Mouse (Mus musculus): Measurements from ENCODE around the gene Cc2d1b. TPM values are rescaled to one million over a fixed set of nuclear protein-coding genes. Genes with fewer than 3 reads are reported as not detected.

Gene Cc2d1b
- 10 to 100 TPM; 33.4 to 44.0 TPM for total RNA-seq (2021)
- long read RNA-seq, experiment 1, transcript Cc2d1b-201 (25 exons, 3,303 nt) = major isoform, 37 of 39 reads
- long read RNA-seq, experiment 1, partial matches to known transcripts = 0 of 39 reads
- long read RNA-seq, experiment 1, other reads (novel, unspliced or antisense) = 2 of 39 reads
- long read RNA-seq, experiment 2, transcript Cc2d1b-201 (25 exons, 3,303 nt) = major isoform, 61 of 94 reads
- long read RNA-seq, experiment 2, partial matches to known transcripts = 21 of 94 reads
- long read RNA-seq, experiment 2, other reads (novel, unspliced or antisense) = 12 of 94 reads

DNA sequence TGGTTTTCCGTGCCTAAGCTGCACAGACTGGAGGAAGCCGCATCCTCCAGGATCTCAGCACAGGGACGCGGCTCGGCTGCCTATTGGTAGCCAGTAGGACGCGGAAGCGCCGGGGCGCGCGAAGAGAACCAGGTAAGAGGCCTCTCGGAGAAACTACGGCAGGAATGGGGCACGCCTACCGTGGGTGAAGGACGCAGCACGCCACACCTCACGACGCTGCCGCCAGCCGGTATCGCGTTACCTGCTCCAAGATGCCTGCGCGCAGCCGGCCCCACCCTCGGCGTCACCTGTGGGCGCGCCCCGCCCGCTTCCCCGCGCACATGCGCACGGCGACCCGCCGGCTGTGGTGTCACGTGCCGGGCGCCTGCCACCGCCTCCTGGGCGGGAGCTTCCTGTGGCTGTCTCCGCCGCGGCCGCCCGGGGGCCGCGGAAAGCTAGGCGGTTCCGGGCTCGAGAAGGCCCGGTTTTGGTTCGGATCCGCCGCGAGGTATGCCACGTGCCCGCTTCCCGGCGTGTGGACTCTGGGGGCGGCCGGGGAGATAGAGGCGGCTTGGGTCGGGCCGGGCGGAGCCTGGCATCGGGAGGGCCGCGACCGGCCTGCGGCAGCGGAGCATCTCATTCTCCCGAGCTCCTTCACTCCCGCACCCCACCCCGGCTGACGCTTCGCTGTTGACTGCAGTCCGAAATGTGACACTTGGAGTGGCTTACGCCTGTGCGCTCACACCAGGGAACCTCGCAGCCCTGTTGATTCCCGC is at the start of gene Cc2d1b:
Gene Cc2d1b, plus strand, starts transcription at position 354 of the 755 bp plus-strand sequence.
- DNase-seq (ENCODE audit: low spot score in 2 of 2) = peak; percentile 87 to 88

DNA sequence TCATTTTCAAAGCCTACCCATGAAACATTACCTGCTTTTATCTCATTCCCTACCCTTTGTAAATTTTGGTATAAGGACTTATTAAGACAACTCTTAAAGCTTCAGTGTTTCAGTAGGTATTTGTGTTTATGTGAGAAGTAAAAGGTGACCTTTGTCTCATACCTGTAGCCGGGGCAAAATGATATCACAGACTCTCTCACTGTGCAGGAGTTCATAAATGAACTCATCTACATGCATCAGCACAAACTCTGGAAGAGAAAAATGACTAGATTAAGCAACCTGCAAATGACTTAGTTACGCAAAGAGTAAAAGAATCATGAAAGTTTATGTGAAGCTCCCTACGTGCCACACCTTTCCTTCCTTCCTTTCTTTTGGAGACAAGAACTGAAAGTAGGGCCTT is 47.1 kb upstream of the Cc2d1b start:
- no peak for DNase-seq (ENCODE audit: low spot score in 2 of 2)

DNA sequence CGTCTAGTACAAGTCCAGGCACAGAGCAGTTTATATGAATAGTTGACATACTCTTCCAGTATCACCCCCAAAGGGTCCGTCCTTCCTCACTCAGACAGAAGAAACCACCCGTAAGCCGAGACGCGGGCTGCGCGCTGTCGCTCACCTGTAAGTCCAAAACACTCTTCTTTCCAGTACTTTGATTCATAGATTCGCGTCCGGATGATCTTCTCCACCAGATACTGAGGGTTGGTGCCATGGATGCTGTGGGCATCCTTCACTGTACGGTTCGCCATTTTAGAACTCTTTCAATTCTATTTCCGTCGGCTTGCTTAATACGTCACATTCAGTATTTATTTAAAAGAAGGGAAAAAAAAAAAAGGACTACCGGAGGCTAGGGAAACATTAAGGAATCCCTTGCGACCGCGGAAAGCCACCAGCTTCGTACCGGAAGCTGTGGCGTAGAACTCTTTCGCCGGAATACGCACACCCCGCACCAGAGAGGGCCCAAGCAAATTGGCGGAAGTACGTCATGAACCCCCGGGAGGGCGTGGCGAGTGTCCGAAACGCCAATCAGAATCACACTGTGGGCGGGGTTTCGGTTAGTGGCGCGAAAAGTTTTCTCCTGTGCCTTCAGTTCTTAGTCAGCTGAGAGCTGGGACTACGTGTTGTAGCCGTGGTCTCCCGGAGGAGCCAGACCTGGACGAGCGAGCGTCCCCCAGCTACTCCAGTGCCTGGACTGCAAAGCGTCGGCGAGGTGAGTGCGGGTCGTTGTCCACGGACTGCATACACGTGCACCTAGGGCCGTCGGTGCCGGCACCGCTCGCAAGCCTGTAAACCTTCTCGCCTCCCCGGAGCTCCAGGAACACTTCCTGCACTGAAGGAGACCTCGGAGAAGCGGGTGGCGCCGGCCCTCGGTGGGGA is 40.6 kb upstream of the Cc2d1b start, which contains the start of the genes Prpf38a and Orc1:
Gene Prpf38a, minus strand, starts transcription at position 497 of the 903 bp plus-strand sequence.
Gene Orc1, plus strand, starts transcription at position 584 of the 903 bp plus-strand sequence.
- DNase-seq (ENCODE audit: low spot score in 2 of 2) = peak; percentile 96 to 98

DNA sequence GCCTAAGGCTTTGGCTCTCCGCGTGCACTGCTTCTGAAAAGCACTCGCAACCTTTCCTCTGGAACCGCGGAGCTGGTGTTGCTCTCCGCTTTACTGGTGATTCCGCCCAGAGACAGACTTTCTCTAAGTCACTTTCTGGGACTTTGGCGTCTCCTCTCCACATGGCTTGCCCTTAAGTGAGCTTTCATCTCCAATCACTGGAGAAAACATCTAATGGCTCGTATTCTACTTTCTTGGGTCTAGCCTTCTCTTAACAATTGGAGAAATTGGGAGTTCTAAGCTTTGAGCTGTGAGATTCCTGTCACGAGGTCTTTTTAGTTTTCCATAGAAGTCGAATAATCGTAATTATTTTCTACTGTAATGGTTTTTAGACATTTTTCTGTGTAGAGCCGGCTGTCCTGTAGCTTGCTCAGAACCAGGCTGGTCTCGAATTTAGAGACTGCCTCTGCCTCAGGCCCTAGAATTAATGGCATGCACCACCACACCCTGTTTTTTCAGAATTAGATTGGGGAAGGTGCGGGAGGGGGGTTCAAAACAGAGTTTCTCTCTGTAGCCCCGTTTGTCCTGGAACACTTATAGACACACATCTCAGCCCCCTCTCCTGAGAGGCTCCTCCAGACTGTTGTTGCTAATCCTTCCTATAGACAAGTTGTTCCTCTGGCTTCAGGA is 39.9 kb upstream of the Cc2d1b start:
- no peak for DNase-seq (ENCODE audit: low spot score in 2 of 2)

DNA sequence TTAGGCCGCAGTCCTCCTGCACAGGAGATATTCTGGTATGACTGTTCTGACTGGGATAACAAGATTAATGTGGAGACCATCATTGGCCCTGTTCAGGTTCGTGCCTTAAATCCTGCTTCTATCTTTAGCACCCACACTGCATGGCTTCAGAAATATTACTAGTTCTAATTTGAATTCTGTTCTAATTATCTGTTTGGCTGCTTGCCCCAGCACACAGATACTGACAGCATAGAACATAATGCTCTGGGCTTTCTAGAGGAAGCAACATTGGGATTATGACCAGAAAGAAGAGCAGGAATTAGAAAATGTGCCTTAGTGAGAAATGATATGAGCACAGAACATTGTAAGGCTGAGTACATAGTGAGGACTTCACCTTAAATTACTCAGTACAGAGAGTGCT is 26.4 kb upstream of the Cc2d1b start:
- DNase-seq (ENCODE audit: low spot score in 2 of 2) = no peak

DNA sequence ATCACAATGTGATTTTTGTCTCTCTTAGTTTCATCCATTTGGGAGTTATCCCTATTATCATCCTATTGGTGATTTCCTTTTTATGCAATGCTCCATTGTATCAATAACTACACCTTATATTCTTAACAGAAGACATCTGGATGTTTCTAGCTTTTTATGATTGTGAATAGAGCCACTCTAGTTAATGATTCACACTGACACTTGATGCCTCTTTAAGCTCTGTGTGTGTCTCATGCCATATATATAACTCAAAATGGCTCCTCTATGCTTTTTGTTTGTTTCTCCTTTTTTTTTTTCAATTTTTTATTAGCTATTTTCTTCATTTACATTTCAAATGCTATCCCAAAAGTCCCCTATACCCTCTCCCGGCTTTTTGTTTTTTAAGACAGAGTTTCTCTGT is 24.0 kb upstream of the Cc2d1b start:
- DNase-seq (ENCODE audit: low spot score in 2 of 2) = no peak

DNA sequence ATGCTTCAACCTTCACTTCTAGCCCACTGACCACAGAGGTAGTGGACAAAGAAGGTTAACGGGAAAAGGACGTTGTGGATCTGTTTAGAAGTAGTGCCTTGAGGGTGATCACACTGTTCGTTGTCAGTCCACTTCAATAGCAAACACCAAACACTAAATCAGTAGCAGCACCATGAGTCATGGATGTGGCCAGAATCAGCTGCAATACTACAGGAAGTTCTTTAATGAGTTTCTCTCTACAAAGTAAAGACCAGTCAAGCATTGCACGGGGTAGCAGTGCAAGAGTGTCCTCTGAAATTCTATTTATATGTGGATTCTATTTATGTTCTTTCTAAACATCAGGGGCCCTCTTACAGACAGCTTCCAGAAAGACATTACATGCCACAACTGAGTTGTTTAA is 21.4 kb upstream of the Cc2d1b start:
- DNase-seq (ENCODE audit: low spot score in 2 of 2) = no peak

DNA sequence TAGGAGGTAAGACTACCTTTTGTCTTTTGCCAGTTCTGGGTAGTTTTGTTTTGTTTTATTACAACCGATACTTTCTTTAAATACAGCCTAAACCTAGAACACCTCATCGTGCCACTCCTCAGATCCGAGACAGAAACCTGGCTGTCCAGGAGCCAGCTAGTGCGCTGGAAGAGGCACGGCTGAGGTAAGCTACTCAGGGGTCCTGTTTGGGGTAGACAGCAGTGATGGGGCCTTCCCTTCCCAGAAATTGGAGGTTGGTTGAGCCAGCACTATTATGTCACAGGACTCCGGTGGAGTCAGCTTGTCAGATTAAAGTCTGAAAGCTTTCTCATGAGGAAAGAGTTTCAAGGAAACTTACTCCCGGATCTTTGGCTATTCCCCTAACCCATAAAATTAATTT is 17.9 kb upstream of the Cc2d1b start:
- DNase-seq (ENCODE audit: low spot score in 2 of 2) = no peak

DNA sequence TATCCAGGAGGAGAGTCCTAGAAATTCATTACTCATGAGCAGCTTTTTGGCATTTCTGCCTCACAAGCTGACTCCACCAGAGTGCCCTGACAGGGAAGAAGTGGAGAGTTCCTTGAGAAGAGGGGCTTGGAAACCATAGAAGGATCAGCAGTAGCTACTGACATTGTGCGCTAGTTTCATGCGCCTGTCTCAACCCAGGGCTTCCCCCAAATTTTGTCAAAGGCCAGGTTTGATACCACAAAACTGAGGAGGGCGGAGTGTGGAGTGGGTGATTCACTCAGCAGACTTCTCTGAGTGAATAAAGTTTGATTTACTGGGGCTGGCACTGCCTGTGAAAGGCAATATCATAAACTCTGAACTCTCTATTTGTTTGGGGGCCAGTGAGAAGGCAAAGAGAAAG is 11.1 kb upstream of the Cc2d1b start:
- DNase-seq (ENCODE audit: low spot score in 2 of 2) = no peak

DNA sequence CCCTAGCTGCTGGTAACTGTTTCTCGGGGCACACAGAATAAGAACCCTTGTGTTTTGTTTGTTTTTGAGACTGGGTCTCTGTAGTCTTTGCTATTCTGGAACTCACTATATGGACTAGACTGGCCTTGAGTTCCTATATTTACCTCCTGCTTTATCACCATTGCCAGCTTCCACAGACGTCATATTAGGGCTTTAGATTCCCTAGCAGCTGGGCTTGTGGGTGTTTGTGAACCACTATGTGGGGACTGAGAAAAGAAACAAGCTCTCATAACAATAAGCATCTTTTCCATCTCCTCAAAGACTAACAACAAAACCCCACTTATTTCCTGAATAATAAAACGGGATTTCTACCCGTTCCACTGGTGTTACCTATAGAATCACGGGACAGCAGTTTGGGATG is 8.8 kb upstream of the Cc2d1b start:
- DNase-seq (ENCODE audit: low spot score in 2 of 2) = no peak

DNA sequence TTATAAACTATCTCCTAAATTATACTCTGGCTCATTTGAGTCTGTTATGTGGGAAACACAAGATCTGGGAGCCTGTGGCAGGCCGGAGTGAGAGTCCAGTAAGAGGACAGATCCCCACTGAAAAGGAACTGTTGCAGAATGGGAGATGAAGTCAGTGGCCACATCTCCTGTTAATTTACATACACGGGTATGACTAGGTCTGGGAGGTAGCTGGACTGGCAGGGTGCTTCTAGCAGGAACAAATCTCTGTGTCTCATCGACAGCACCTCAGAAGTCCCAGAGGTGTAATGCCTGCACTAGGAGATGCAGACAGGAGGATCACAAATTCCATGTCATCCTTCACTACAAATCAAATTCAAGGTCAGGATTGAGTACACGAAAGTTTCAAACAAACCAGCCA is 1.2 kb upstream of the Cc2d1b start:
- DNase-seq (ENCODE audit: low spot score in 2 of 2) = no peak

DNA sequence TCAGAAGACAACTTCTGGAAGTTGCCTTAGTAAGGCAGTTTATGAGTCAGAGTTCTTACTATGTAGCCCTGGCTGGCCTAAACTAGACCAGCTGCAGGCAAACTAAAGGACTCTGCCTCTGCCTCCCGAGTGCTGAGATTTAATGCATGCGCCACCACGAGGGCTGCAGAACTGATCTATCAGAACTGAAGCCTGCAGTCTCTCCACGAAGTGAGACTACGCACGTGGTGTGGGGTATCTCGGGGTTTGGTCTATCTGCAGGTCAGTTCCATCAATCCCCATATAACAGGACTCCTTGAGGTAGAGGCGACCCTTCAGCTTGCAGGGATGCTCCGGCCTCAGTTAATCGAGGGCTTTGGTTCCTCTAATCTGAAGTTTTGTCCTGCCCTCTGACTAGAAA is 575 bp upstream of the Cc2d1b start:
- no peak for DNase-seq (ENCODE audit: low spot score in 2 of 2)

DNA sequence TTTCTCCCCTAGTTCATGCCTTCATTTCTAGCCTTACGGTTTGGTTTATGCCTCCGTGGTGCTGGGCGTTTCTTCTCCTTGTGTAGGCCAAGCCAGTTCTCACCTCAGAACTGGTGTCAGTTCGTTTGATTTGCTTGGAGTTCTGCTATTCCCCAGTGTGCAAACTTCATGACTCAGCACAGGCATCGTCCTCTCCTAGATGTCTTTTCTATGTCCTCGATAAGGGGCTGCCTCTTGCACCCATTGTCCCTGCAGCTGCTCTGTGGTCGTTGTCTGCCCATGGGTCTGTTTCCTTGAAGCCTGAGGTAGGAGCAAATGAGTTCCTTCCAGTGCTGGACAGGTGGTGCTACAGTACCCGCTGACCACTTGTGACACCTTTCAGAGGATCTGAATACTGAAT is 796 bp downstream of the Cc2d1b start:
- no peak for DNase-seq (ENCODE audit: low spot score in 2 of 2)

DNA sequence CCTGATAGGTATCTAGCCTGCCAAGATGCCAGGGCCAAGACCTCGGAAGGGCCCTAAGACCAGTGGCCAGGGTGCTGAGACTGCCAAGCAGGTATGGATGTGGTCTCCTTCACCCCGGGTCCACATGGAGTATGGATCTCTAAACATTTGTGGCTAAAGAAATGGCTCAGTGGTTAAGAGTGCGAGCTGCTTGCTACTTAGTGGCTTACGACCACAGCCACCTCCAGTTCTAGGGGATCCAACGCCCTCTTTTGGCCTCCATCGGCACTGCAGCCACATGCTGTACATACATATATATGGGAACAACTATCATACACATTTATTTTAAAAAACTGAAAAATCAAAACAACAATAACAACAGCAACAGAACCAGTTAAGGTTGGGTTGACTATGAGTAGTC is 1.8 kb downstream of the Cc2d1b start:
- DNase-seq (ENCODE audit: low spot score in 2 of 2) = no peak

DNA sequence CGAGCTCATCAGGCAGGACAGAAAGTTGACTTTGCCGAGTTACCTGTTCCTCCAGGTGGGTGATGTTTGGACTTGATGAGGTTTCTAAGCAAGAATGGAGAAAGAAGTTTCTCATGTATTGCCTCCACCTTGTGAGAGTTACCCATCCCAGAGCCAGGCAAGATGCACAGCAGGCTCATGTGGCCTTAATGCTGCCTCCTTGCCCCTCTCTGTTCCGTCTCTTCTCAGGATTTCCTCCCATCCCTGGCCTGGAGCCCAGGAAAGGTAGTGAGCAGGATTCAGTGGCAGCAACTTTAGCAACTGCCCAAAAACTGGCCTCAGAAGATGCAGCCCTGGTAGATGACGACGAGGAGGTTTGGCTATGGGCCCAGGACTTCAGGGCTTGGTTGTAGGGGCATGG is 7.3 kb downstream of the Cc2d1b start:
- no peak for DNase-seq (ENCODE audit: low spot score in 2 of 2)

DNA sequence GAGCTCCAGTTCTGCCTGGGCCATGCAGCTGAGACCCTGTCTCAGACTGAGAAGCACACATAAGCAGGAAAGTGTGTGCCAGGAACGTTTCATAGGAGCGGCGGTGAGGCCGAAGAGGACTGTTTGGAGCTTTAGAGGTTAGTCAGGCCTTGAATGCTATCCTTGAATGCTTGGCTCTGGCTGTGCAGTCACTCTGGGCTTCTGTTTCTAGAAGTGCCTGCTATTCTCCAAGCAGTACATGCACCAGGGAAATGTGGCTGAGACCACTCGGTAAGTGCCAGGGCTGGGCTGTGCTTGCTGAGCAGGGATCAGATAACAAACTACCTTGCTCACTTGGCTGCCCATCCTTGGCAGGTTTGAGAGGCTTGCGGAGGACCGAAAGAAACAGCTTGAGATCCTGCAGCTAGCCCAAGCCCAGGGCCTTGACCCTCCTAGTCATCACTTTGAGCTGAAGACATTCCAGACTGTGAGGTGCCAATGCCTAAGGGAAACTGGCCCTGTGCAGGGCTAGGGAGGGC is 9.7 kb downstream of the Cc2d1b start:
- peak in 1 of 2 experiments; percentile 35 for DNase-seq (ENCODE audit: low spot score in 2 of 2)

DNA sequence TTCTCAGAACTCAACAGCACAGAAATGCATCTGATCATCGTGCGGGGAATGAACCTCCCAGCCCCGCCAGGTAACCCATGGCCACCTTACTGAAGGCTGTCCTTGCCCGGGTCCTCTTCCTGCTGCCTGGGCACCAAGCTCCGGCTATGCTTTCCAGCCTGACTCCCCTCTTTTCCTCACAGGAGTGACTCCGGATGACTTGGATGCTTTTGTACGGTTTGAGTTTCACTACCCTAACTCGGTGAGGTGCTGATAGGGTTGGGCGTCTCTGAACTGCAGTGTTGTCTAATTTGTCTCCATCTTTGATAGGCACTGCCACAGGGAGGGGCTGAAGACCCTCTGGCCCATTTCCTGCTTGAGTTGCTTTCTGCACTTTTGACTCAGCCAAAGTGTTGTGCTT is 10.4 kb downstream of the Cc2d1b start:
- DNase-seq (ENCODE audit: low spot score in 2 of 2) = no peak

DNA sequence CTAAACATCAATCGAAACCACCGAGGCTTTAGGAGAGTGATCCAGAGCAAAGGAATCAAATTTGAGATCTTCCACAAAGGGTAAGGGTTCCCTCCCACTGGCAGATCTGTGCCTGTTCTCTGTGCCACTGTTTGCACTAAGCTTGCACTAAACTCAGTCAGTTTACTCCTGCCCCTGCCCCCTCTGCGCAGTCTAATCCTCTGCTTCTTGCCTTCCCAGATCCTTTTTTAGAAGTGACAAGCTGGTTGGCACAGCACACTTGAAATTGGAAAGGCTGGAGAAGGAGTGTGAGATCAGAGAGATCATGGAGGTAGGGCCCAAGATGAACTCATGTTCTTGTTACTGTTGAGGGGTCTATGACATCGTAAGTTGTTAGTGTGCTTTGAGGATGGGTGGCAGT is 11.9 kb downstream of the Cc2d1b start:
- DNase-seq (ENCODE audit: low spot score in 2 of 2) = no peak

DNA sequence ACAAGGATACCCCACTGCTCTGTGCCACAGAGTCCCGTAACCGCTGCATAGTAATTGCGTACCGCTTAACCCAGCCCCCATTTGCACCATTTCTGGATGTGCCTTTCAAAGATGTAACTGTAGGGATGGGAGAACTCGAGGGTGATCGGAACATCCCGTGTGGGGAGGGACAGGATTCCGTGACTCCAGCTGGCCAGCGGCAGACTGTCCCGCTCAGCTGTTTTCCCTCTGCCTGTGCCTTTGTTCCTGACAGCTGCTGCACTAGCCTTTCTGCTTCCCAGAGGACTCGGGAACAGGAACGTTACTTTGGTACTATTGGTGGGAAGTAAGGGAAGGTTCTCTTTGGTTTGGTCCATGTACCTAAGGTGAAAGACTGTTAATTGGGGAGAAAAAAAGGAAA is 14.0 kb downstream of the Cc2d1b start:
- DNase-seq (ENCODE audit: low spot score in 2 of 2) = no peak

DNA sequence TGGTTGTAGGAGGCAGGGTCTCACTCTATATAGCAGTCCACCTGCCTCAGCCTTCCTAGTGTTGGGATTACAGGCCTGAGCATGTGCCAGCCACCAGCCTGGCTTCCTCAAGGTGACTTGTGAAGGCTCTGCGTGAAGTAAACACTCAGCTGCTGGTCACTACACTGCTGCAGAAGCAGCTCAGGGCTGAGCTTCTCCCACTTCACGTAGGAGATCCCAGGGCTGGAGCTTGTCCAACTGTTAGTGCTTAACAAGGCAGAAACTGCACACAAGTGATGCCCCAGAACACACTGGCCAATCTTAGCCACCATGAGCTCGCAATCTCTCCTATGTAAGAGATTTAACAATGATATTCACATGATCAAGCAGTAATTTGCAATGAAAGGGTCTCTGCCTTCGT is 15.0 kb downstream of the Cc2d1b start:
- no peak for DNase-seq (ENCODE audit: low spot score in 2 of 2)

DNA sequence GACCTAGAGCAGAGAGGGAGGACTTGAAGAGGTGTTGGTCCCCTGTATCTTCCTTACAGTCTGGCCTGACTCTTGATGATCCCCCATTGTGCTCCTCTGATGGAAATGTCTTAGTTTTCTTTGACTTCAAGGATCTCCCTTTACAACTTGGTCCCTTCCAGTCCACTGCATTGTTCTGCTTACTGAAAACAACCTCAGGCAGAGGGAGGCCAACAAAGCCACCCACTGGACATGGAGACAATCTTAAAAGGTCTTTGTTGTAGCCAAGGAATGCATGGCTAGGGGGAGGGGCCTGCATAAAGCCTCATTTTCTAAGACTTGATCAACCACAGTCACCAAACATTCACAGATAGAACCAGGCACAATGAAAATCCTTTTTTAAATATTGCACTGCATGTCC is 15.4 kb downstream of the Cc2d1b start:
- DNase-seq (ENCODE audit: low spot score in 2 of 2) = no peak
